Mouse (Mus musculus) neural tube, embryonic 10.5 days (tissue): ENCODE measurements at regions not wholly inside any gene's neighbourhood (a gene's known extent, or its start where the extent isn't known, plus 50 kb on each side); places are given as distances from the start of the nearest gene placed in this dataset.

Experiments
- DNase-seq: peaks from one replicate; pipeline ENCODE4 v3.0.0-alpha.2; 2017; ENCODE audit warnings: low spot score; ENCODE audit errors: extremely low spot score

DNA sequence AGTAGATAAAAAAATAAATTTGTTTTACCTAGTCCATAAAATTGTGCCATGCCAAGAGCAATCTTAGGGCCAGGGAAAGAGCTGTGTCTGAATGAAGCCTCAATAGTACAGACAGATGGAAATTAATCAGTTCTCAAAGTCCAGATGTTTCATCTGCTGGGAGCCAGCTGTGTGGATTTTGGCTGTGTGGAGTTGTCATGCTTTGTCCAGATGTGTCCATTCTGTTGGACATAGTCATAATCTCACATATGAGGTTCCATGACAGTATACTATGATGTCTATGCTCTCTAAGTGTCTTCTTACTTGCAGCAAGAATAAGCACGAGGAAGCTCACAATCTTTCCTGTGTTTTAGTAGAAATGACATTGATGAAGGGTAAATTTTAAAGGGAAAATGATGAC is 105.8 kb upstream of the 4933415F23Rik start:
- no peak for DNase-seq

DNA sequence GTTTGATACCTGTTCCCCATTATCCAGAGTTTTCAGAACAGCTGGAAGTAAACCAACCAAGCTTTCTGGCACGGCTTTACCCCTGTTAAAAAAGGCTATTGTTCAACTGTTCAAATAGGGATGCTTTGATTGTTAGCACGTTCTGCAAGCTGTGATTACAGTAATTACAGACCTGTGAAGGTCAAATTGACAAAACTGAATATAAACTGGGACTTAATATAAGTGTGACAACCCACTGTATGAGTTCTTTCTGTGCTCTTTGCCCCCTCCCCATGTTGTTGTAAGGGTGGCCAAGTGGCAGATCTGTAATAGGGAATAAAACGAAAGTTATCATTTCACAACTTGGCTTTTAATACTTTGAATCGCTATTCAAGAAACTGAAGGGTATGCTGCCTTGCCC is 105.0 kb upstream of the 4933415F23Rik start:
- DNase-seq = no peak

DNA sequence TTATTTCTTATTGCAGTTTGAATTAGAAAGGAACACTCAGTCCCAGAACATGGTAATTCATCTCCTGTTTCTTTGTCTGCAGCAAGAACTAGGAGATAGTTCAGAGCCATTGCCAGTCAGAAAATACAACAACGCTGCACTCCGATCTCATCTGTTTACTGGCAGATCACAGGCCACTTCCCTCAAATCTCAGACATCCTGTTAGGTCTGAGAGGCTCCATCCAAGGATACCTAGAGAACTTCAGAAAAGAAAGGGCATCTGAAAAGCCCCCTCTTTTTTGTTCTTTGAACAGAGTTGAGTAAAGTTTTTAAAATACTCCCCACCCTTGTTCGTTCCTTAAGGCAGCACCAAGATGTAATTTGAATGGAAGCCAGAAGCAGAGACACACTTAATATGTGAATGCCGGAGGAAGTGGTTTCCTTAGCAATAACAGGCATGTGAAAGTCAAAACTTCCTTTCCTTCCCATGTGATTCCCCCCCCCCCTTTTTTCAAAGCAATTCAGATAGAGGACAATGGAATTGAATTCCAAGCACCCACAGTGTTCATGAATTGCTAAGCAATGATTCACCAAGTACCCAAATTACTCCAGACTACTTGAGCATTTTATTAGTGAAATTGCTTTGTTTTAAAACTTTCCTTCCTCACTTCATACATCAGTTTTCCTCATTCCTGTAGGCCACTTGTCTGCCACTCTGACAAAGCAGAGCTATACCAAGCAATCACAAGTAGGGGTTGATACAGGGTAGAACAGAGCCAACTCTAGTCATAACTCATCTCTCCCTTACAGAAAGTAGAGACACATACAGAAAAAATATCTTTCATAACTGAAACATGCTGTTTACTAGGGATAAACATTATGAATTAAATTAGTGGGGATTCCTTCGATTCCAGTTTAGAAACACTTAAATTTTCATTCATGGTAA is 100.7 kb upstream of the 4933415F23Rik start:
- DNase-seq = no peak

DNA sequence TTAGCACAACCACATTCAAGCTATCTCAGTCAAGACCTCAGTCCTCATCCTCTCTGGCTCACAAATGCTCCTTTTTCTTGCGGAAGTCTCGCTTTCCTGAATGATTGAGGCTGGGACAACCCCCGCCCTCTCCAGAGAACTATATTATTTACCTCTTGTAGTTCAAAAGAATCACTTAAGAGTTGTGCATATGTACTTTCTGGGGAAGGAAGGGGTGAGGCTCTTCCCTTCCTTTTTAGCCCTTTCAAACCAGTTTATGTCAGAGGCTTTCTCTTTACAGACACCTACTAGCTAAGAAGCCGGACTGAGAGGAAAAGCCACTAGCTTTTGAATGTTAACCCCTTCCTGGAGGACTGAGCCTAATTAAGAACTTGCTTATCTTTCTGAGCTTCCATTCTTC is 98.4 kb upstream of the 4933415F23Rik start:
- DNase-seq = no peak

DNA sequence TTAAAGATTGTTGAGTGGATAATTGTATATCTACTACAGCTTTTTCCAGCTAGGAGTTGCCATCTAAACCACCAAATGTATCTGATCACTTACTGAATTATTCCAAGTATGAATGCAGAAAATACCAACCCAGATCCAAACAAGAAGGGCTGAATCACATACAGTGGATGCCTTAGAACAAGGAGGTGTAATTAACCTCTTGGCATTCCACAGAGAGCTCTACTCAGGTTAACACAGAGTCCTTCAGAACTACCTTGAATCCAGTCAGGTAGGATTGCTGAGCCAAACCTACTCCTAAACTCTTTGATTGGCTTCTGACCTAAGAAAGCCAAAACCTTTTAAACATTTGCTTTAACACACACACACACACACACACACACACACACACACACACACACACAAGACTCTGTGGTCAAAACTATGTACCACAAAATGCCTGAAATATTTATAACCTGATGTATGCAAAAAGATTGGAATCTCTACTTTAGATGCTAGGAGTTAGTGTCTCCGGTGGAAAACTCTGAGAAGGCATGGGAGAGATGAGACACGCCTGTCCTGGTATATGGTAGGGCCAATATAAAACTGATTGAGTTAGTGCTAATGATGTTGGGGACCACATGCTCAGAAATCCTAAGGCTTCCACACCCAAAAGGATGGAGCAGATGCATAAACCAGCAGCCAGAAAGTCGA is 88.4 kb upstream of the 4933415F23Rik start:
- DNase-seq = no peak

DNA sequence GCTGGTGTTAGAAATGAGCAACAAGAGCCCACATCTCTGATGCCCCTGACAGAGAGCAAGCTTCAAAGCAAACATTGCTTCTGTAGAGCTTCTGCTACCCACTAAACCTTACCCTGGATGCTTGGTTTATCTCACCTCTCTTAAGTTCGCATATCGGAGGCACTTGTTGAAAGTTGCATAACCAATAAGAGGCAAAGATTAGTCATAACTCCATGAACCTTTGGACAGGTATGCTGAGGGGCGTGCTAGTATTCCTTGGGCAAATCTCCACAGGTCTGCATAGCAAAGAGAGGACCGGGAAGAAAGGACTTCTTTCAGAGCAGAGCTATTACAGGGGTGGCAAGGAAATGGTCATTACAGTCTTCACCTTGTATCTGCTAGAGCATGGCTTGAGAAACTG is 87.7 kb upstream of the 4933415F23Rik start:
- no peak for DNase-seq

DNA sequence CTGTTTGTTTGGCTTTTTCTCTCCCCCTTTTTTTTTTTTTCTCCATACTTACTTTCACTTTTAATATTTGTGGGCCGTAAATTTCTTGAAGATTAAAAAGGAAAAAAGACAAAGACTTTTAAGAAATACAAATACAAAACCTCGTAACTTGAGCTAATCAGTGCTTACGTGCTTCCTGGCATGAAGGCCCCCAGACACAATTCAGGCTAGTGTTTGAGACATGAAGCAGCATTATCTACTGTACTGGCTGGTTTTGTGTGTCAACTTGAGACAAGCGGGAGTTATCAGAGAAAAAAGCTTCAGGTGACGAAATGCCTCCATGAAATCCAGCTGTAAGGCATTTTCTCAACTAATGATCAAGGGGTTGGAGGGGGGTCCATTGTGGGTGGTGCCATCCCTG is 86.2 kb upstream of the 4933415F23Rik start:
- no peak for DNase-seq

DNA sequence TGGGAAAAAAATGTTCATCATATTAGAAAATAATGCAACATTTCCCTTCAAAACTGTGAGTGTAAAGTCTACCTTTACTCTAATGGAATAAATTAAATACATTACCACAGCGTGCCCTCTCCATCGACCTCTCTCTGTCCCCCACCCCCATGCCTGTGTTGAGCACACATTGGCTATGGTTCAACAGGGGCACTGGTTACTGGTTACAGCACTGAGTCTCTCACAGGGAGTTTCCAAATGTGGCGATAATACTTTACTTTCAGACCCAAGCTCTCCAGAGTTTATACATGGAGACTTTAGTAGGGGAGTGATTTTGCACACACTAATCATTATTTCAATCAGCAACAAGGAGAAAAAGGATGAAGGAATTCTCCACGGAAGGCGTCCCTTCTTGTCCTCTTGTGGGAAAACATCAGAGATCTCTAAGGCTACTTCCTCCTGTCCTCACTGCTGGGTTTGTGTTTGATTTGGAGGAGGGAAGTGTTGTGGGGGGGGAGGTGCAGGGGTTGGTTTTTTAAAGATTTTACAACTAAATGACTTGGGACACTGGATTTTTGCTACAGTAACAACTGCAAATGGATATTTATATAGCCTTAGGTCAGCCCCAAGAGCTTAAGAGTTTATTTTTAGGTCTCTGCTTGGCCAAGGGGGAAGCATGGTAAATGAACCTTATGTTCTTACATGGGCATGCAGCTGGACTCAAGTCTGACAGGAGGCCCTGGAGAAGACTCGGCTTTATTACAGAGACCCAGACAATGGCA is 85.6 kb upstream of the 4933415F23Rik start:
- DNase-seq = no peak

DNA sequence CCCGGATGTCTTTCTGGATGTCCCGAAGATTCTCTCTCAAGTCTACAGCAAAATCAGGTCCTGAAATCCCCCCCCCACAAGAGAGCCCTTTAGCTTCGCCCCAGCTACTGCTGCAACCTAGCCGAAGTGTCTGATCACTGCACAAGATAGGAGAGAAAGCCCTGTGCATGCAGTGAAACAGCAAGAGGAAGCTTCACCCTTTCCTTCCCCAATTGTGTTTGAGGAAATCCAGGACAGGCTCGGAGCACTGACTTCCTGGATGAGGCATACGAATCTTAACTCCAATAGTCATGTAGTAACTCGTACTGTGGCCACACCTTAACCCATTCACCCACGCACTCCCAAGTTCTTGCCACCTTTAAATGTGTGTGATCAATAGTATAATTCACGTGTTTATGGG is 82.7 kb upstream of the 4933415F23Rik start:
- no peak for DNase-seq

DNA sequence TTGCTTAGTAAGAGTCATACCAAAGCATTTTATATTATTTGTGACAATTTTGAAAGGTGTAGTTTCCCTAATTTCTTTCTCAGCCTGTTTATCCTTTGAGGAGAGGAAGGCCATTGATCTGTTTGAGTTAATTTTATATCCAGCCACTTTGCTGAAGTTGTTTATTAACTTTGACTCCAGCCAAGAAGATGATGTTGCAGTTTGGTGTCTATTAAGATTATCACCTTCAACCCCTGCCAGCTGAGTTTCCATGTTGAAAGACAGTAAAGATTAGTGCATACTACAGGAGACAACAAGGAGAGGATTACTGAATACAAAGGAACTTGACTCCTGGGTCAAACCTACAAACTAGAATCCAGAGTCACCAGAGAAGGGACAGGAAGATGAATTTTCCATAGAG is 80.5 kb upstream of the 4933415F23Rik start:
- no peak for DNase-seq

DNA sequence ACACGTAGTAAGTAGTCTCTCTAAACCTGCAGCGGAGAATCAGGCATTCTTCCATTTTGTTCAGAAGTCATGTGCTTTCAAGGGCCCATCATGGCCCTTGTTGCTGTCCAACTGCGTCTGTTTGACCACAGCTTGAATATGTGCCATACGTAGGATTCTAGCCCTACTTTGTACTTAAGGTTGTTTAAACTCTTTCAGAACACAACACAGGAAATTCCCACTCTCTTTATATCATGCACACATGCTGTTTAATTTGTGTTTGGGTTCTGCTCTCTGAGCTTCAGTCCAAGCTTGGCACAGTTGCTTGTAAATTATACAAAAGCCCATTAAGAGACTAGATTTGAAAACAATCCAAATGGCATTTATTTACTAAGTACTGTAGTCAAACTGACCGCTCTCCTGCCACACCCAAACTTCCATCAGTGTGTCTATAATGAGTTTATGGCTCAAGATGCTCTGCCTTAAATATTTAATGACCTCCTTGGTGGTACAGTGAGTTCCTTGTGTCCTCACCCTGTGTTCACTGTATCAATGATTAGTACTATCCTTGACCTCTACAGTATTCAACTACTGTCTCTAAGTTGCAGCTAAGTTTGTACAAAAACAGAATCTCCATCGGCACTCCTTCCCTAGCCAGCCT is 76.4 kb upstream of the 4933415F23Rik start:
- DNase-seq = no peak

DNA sequence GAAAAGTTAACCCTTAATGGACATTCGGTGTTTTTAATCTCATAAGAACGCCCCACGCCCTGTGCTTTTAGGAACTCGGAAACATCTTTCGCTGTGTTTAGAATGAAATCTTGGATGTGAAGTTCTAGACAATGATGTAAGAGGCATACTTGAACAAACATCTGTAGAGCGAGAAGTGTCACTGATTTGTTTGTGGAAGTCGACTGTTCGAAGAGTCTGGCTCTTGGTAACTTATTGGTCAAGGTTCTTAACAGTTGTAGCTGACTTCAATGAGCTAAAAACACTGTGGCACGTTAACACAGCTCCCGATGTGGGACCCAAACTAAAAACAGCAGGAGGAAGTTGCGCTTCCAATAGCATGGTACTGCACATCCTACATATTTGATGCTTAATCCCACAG is 72.0 kb upstream of the 4933415F23Rik start:
- no peak for DNase-seq

DNA sequence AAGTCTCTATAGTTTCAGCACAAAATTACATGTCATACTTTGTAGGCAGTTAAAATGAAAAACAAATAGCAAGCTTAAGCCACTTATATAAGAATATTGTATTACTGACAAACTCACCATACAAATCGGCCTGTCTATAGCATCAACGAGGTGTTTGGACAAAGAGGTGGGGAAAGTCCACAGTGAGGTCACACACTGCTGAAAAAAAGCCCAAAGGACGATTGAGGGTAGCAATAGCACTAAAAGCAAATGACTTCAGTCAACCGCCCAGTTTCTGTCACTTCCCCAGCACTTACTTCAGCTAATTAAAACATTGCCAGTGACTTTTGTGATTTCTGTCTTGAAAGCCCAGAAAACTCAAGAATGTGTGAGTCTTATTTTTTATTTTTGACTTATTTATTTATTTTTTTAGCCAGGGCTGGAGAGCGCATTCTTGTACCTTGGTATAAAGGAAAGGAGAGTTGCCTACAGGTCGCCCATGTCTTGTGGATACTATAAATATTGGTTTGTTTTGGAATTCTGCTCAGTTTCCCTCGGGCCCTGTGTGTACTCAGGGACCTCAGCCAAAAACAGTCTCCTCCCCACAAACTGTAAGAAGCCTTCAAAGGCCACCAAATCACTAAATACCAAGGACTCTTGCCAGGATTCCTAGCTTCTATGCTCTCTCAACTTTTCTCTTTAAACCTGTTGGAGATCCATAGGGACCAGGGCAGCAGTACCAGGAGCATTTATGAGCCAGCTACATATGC is 71.2 kb upstream of the 4933415F23Rik start:
- DNase-seq = no peak

DNA sequence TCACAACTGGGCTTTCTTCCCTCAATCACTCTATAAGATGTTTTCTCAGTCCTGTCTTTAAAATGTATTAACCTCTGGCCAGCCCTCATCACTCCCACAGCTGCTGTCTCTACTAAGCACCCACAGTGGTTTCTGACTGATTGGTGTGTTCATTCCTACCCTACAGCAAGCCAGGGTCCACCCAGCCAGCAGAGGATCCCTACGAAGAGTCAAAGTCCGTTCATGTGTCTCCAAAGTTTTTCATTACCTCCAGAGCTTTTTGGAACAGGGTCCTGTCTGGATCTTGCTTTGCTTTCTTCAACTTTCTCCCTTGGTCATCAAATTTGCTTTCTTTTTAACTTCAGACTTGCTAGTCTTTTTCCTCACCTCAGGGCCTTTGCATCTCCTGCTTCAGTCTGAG is 69.3 kb upstream of the 4933415F23Rik start:
- DNase-seq = no peak

DNA sequence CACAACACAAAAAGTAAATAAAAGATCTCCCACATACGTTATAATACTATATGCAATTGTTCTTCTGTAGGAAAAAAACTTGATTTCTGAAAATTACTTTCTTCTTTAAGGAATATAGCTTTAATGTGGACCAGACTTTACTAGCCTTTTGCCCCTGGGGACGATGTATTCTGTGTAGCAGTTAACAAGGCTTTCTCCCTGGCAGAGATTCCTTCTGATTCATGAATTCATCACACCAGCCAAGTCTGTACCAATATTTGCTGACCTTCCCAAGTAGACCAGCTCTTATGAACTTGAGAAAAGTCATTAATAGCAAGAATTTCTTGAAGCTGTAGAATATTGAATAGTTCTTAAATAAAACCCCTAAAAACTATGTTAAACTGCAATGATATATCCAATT is 68.7 kb upstream of the 4933415F23Rik start:
- DNase-seq = no peak

DNA sequence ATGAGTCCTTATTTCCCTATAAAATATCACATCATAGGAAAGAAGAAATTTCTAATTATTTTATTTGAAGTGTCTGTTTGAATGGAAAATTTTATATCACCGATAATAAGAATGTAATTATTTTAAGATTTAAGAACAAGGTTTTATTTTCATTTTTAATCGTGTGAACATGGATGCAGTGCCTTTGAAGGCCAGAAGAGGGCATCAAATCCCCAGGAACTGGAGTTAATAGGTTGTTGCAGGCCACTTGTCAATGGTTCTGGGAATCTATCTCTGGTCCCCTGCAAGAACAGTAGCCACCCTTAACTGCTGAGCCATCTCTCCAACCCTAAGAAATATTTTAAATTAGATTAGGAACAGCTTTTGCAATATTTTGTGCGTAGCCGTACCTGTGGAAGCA is 66.5 kb upstream of the 4933415F23Rik start:
- DNase-seq = no peak

DNA sequence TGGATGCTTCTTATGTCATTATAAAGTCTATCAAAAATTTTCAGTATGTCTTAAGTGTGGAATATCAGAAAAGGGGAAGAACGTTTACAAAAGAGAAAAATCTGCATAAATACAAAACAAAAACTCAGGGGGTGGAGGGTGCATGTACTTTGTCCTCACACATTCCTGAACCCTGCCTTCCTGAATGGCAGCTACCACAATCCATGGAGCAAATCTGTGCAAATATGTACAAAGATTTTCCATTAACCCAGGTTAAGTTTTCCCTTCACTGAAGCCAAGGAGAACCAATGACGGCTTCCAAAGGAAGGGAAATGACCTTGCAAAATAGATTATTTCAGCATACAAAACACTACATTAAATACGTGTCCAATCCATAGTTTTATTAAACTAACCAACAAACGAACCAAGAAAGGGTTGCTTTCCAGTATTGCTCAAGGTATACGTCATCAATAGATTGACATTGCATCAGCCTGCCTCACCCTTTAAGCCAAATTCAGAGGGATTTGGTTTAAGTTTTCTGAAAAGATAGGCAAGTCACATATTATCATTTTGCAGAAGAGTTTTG is 61.4 kb upstream of the 4933415F23Rik start:
- DNase-seq = no peak

DNA sequence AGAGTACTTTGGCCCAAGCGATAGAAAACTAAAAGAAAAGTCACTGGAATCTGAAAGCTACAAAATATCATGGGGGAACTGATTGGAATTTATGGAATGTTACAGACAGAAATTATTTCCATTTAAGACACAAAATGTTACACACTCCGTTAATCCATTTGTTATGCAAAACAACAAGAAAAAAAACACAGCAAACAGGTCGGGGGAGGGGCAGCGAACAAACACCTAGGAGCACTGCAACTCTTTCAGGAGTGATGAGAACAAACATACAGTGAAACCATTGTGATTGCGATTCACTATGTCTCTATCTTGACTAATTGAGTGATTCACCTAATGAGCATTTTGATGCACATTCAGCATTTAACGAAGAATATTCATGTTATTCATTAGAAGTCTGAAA is 60.7 kb upstream of the 4933415F23Rik start:
- DNase-seq = no peak
